Mouse (Mus musculus): Measurements from ENCODE around the gene Man1c1. TPM values are rescaled to one million over a fixed set of nuclear protein-coding genes. Genes with fewer than 3 reads are reported as not detected.

Man1c1 gene
- polyA plus RNA-seq, 1 experiment from 2014 or later, result 1.9 TPM

- H3K9me3 ChIP-seq (replicated peaks; ENCODE audit: control insufficient read depth, low read length), result no peaks in the 10 kb centered on the region
- H3K9ac ChIP-seq (replicated peaks; ENCODE audit: low read length), result no peak overlapping the region
- peaks cover 3% of the 10 kb centered on the region; the same call in 1 of the 2 replicates for H3K4me1 ChIP-seq (ENCODE audit: control insufficient read depth, insufficient read depth, low read length)
- no peaks in the 10 kb centered on the region for H3K36me3 ChIP-seq (replicated peaks; ENCODE audit: control insufficient read depth, insufficient read depth, low read depth, low read length)
- H3K27me3 ChIP-seq (ENCODE audit: control insufficient read depth, insufficient read depth, low read length), result no peaks in the 10 kb centered on the region
- DNase-seq (ENCODE audit: low spot score) (no peak), ATAC-seq (replicated peaks; ENCODE audit: insufficient number of reproducible peaks, low FRiP score, low TSS enrichment, low read depth) (no peak)
- H3K4me2 ChIP-seq (ENCODE audit: low read depth, low read length), result peak overlapping the region; percentile 4; the same call in 1 of the 2 replicates
- no peak overlapping the region for H3K4me3 ChIP-seq (ENCODE audit: low read depth, low read length)
- 51% methylated on average over 9 of the region's 9 CpGs for WGBS
- H3K27ac ChIP-seq (replicated peaks; ENCODE audit: low read depth, low read length), result 0 out of 2 replicates have a peak overlapping the region, but pooled peaks have one; percentile 13
Measured at GRCm38 (mm10) chr4:134734629-134735081, 30.6 kb upstream of the Man1c1 start.

DNA sequence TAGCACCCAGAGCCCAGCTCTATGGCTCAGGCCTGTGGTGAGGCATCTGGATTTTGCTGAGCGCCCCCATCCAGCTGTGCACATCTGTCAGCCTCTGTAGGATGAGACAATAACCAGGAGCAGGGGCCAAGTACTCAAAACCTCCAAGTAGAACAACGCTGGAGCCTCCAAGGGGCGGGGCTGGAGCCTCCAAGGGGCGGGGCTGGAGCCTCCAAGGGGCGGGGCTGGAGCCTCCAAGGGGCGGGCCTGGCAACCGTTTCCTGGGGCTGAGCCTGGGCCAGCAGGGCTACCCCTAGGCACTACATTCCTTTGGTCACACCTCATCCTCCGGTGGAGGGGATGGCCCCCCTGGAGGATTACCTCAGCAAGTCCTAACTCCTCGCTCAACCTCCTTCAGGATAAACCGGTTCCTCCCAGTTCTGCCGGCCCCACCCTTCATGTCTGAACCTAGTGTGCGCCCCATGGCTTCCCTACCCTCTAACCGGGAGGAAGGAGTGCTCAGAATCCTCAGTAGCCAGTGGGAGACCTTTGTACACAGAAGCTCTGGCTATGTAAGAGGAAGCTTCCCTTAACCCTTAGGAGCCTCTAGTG, 30.0 kb upstream of the Man1c1 start:
- Histone ChIP-seq H3K4me1 (ENCODE audit: control insufficient read depth, insufficient read depth, low read length) (peaks cover 3% of the 10 kb centered on the region; the same call in 1 of the 2 replicates), H3K27me3 (ENCODE audit: control insufficient read depth, insufficient read depth, low read length) (no peaks in the 10 kb centered on the region), H3K27ac (replicated peaks; ENCODE audit: low read depth, low read length) (no peak overlapping the region), H3K9me3 (replicated peaks; ENCODE audit: control insufficient read depth, low read length) (no peaks in the 10 kb centered on the region), H3K4me3 (ENCODE audit: low read depth, low read length) (no peak overlapping the region), H3K4me2 (ENCODE audit: low read depth, low read length) (peak overlapping the region; percentile 4; the same call in 1 of the 2 replicates), H3K36me3 (replicated peaks; ENCODE audit: control insufficient read depth, insufficient read depth, low read depth, low read length) (no peaks in the 10 kb centered on the region), H3K9ac (replicated peaks; ENCODE audit: low read length) (no peak overlapping the region)
- 5% methylated on average over 13 of the region's 13 CpGs for WGBS
- ATAC-seq (replicated peaks; ENCODE audit: insufficient number of reproducible peaks, low FRiP score, low TSS enrichment, low read depth), result peak; percentile 57; the same call in 1 of the 2 replicates
- DNase-seq (ENCODE audit: low spot score), result peak; percentile 62

- 54% methylated on average over 9 of the region's 9 CpGs for WGBS
- Histone ChIP-seq H3K4me1 (ENCODE audit: control insufficient read depth, insufficient read depth, low read length) (peaks cover 3% of the 10 kb centered on the region; the same call in 1 of the 2 replicates), H3K9ac (replicated peaks; ENCODE audit: low read length) (no peak overlapping the region), H3K4me2 (ENCODE audit: low read depth, low read length) (no peak overlapping the region), H3K27me3 (ENCODE audit: control insufficient read depth, insufficient read depth, low read length) (no peaks in the 10 kb centered on the region), H3K36me3 (replicated peaks; ENCODE audit: control insufficient read depth, insufficient read depth, low read depth, low read length) (no peaks in the 10 kb centered on the region), H3K27ac (replicated peaks; ENCODE audit: low read depth, low read length) (no peak overlapping the region), H3K4me3 (ENCODE audit: low read depth, low read length) (no peak overlapping the region), H3K9me3 (replicated peaks; ENCODE audit: control insufficient read depth, low read length) (no peaks in the 10 kb centered on the region)
- ATAC-seq (replicated peaks; ENCODE audit: insufficient number of reproducible peaks, low FRiP score, low TSS enrichment, low read depth) (no peak), DNase-seq (ENCODE audit: low spot score) (no peak)
Measured at GRCm38 (mm10) chr4:134733371-134733770, 29.3 kb upstream of the Man1c1 start.

DNA sequence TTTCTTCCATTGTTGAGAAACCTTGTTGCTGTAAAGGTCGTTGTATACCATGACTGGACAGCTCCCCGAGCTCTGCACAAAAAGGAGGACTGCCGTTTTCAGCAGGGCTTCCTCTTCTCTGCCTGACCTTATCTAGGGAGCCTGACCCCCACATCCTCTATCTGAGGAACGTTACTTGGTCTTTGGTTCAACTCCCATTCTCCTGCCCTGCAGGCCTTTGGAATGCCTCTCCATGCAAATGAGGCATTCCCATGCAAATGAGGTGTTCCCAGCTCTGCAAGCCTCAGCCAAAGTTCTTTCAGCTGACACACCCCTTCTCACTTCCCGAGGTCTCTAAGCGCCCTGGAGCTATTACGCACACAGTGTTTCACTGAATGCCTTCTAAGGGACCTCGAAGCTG, 26.0 kb upstream of the Man1c1 start:
- Histone ChIP-seq H3K27me3 (ENCODE audit: control insufficient read depth, insufficient read depth, low read length) (no peaks in the 10 kb centered on the region), H3K4me2 (ENCODE audit: low read depth, low read length) (no peak overlapping the region), H3K27ac (replicated peaks; ENCODE audit: low read depth, low read length) (no peak overlapping the region), H3K9me3 (replicated peaks; ENCODE audit: control insufficient read depth, low read length) (no peaks in the 10 kb centered on the region), H3K36me3 (replicated peaks; ENCODE audit: control insufficient read depth, insufficient read depth, low read depth, low read length) (no peaks in the 10 kb centered on the region), H3K4me3 (ENCODE audit: low read depth, low read length) (no peak overlapping the region), H3K4me1 (ENCODE audit: control insufficient read depth, insufficient read depth, low read length) (no peaks in the 10 kb centered on the region), H3K9ac (replicated peaks; ENCODE audit: low read length) (no peak overlapping the region)
- ATAC-seq (replicated peaks; ENCODE audit: insufficient number of reproducible peaks, low FRiP score, low TSS enrichment, low read depth) (no peak), DNase-seq (ENCODE audit: low spot score) (no peak)
- WGBS, result 5% methylated on average over 8 of the region's 8 CpGs

DNA sequence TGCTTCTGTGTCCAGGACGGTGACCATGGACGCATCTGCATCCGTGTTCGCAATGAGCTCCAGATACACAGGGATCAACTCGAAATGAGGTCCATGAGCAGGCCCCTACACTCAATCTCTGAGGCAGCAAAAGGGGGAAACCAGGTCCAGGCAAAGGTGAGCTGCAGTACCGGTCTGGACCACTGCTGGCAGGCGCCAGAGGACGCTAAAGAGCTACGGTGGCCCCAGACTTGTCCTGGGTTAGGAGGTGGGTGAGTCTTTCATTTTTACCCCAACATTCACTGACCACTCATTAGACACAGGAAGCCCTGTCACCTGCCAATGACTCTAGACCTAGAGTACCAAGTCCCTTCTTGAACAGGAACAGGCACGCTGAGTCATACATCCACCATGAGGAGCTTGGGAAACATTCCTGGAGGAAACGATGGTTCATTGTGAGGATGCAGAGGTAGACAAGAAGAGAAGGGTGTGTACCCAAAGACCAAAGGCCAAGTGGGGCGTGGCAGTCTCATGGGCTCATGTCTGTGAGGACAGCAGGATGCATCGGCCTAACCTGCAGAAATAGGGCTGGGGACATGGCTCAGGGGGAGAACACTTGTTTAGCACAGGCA, 21.8 kb upstream of the Man1c1 start:
- DNase-seq (ENCODE audit: low spot score), result no peak
- Histone ChIP-seq H3K9ac (replicated peaks; ENCODE audit: low read length) (no peak overlapping the region), H3K27ac (replicated peaks; ENCODE audit: low read depth, low read length) (no peak overlapping the region), H3K4me2 (ENCODE audit: low read depth, low read length) (no peak overlapping the region), H3K4me1 (ENCODE audit: control insufficient read depth, insufficient read depth, low read length) (no peaks in the 10 kb centered on the region), H3K4me3 (ENCODE audit: low read depth, low read length) (no peak overlapping the region), H3K27me3 (ENCODE audit: control insufficient read depth, insufficient read depth, low read length) (no peaks in the 10 kb centered on the region), H3K36me3 (replicated peaks; ENCODE audit: control insufficient read depth, insufficient read depth, low read depth, low read length) (no peaks in the 10 kb centered on the region), H3K9me3 (replicated peaks; ENCODE audit: control insufficient read depth, low read length) (no peaks in the 10 kb centered on the region)
- WGBS, result 72% methylated on average over 13 of the region's 13 CpGs
- ATAC-seq (replicated peaks; ENCODE audit: insufficient number of reproducible peaks, low FRiP score, low TSS enrichment, low read depth), result no peak

- Histone ChIP-seq H3K27ac (replicated peaks; ENCODE audit: low read depth, low read length) (no peak overlapping the region), H3K27me3 (ENCODE audit: control insufficient read depth, insufficient read depth, low read length) (no peaks in the 10 kb centered on the region), H3K9ac (replicated peaks; ENCODE audit: low read length) (no peak overlapping the region), H3K4me1 (ENCODE audit: control insufficient read depth, insufficient read depth, low read length) (no peaks in the 10 kb centered on the region), H3K9me3 (replicated peaks; ENCODE audit: control insufficient read depth, low read length) (no peaks in the 10 kb centered on the region), H3K36me3 (replicated peaks; ENCODE audit: control insufficient read depth, insufficient read depth, low read depth, low read length) (no peaks in the 10 kb centered on the region), H3K4me3 (ENCODE audit: low read depth, low read length) (no peak overlapping the region), H3K4me2 (ENCODE audit: low read depth, low read length) (no peak overlapping the region)
- no peak for ATAC-seq (replicated peaks; ENCODE audit: insufficient number of reproducible peaks, low FRiP score, low TSS enrichment, low read depth)
- DNase-seq (ENCODE audit: low spot score), result no peak
- WGBS, result 43% methylated on average over 4 of the region's 4 CpGs
Measured at GRCm38 (mm10) chr4:134724974-134725373, 20.9 kb upstream of the Man1c1 start.

DNA sequence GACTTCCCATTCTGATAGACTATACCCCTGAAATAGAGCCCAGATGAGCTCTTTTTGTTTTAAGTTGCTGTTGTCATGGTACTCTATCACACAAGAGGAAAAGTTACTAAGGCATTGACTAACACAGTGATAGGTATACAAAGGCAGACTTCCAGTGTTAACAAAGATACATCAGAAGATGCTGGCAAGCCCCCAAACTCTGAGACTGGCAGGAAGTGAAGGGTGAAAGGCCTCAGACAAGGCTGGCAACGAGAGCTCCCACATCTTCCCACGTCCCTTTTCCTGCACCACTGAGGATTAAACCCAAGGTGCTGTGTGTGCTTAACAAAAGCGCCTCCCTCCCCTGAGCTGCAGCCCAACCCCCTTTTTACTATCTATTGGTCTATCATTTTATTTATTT, 19.2 kb upstream of the Man1c1 start:
- Histone ChIP-seq H3K27ac (replicated peaks; ENCODE audit: low read depth, low read length) (no peak overlapping the region), H3K4me3 (ENCODE audit: low read depth, low read length) (no peak overlapping the region), H3K27me3 (ENCODE audit: control insufficient read depth, insufficient read depth, low read length) (no peaks in the 10 kb centered on the region), H3K4me2 (ENCODE audit: low read depth, low read length) (no peak overlapping the region), H3K4me1 (ENCODE audit: control insufficient read depth, insufficient read depth, low read length) (no peaks in the 10 kb centered on the region), H3K9me3 (replicated peaks; ENCODE audit: control insufficient read depth, low read length) (no peaks in the 10 kb centered on the region), H3K9ac (replicated peaks; ENCODE audit: low read length) (no peak overlapping the region), H3K36me3 (replicated peaks; ENCODE audit: control insufficient read depth, insufficient read depth, low read depth, low read length) (no peaks in the 10 kb centered on the region)
- ATAC-seq (replicated peaks; ENCODE audit: insufficient number of reproducible peaks, low FRiP score, low TSS enrichment, low read depth) (no peak), DNase-seq (ENCODE audit: low spot score) (no peak)
- WGBS, result 66% methylated on average over 3 of the region's 3 CpGs

DNA sequence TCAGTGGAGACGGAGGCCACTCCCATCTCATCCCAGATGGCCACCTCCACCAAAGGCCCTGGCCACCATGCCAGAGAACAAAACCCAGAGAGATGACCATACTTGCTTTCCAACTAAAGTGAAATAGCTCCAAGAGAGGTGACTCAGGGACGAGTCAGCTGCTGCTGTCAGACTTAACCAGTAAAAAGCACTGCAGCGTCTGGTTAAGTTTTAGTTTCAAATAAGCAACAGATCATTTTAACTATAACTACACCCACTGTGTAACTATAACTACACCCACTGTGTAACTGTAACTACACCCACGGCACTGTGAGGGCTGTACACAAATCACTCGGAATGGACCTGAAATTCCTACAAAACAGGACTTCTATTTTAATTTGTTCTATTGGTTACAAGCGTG, 17.0 kb upstream of the Man1c1 start:
- no peak overlapping the region for H3K4me2 ChIP-seq (ENCODE audit: low read depth, low read length)
- H3K9me3 ChIP-seq (replicated peaks; ENCODE audit: control insufficient read depth, low read length), result no peaks in the 10 kb centered on the region
- H3K27ac ChIP-seq (replicated peaks; ENCODE audit: low read depth, low read length), result no peak overlapping the region
- ATAC-seq (replicated peaks; ENCODE audit: insufficient number of reproducible peaks, low FRiP score, low TSS enrichment, low read depth), result no peak
- H3K4me1 ChIP-seq (ENCODE audit: control insufficient read depth, insufficient read depth, low read length), result no peaks in the 10 kb centered on the region
- no peak overlapping the region for H3K4me3 ChIP-seq (ENCODE audit: low read depth, low read length)
- H3K27me3 ChIP-seq (ENCODE audit: control insufficient read depth, insufficient read depth, low read length), result no peaks in the 10 kb centered on the region
- 70% methylated on average over 6 of the region's 6 CpGs for WGBS
- no peaks in the 10 kb centered on the region for H3K36me3 ChIP-seq (replicated peaks; ENCODE audit: control insufficient read depth, insufficient read depth, low read depth, low read length)
- H3K9ac ChIP-seq (replicated peaks; ENCODE audit: low read length), result no peak overlapping the region
- DNase-seq (ENCODE audit: low spot score), result no peak

Measured in embryonic facial prominence, embryonic 11.5 days (tissue).